Mouse (Mus musculus): ENCODE results near the gene Atm. TPM values are rescaled to one million over a fixed set of nuclear protein-coding genes. Genes with fewer than 3 reads are reported as not detected.

Gene Atm
- total RNA-seq, 1 experiment, result 31.4 TPM

GRCm38 (mm10) chr9:53452038-53452437 is 84.5 kb downstream of the Atm start:
- H3K4me1 ChIP-seq (ENCODE audit: control insufficient read depth in 2 of 2, insufficient read depth in 2 of 2, low read length in 2 of 2, poor library complexity in 1 of 2), result no peaks in the 10 kb centered on the region
- in situ Hi-C loops (cut with MboI; ENCODE audit: low sequenced_read_pairs in 2 of 2, unreplicated experiment in 2 of 2), result no loop called here
- TF ChIP-seq CHD2 (IDR thresholded peaks at IDR 0.05; ENCODE audit: low read depth, low read length), result no peak
- no peak for TF ChIP-seq ZNF384 (IDR thresholded peaks at IDR 0.05; ENCODE audit: low read depth, low read length)
- TF ChIP-seq HCFC1 (IDR thresholded peaks at IDR 0.05; ENCODE audit: borderline replicate concordance, insufficient read depth, low read length), result no peak
- TF ChIP-seq ZC3H11A (IDR thresholded peaks at IDR 0.05; ENCODE audit: borderline replicate concordance, low read depth, low read length), result no peak
- TF ChIP-seq MAFK (IDR thresholded peaks at IDR 0.05; ENCODE audit: insufficient read depth, low read depth, low read length), result no peak
- H3K27ac ChIP-seq (ENCODE audit: insufficient read depth, low read depth, low read length, poor library complexity, severe bottlenecking), result no peak overlapping the region
- peaks cover 10% of the 10 kb centered on the region for H3K36me3 ChIP-seq (ENCODE audit: control insufficient read depth, insufficient read depth, low read length, poor library complexity, severe bottlenecking)
- no peaks in the 10 kb centered on the region for H3K9me3 ChIP-seq (ENCODE audit: control insufficient read depth, insufficient read depth, low read depth, low read length)
- no peak overlapping the region for H3K9ac ChIP-seq (ENCODE audit: insufficient read depth, low read depth, low read length, poor library complexity, severe bottlenecking)
- DNase-seq (ENCODE audit: low read depth, low spot score), result no peak
- H3K4me3 ChIP-seq (ENCODE audit: insufficient read depth in 1 of 2, low read depth in 1 of 2, low read length in 2 of 2, poor library complexity in 1 of 2, severe bottlenecking in 1 of 2), result no peak overlapping the region

- Histone ChIP-seq H3K4me3 (ENCODE audit: insufficient read depth in 1 of 2, low read depth in 1 of 2, low read length in 2 of 2, poor library complexity in 1 of 2, severe bottlenecking in 1 of 2) (no peak overlapping the region), H3K36me3 (ENCODE audit: control insufficient read depth, insufficient read depth, low read length, poor library complexity, severe bottlenecking) (peaks cover 16% of the 10 kb centered on the region), H3K9ac (ENCODE audit: insufficient read depth, low read depth, low read length, poor library complexity, severe bottlenecking) (no peak overlapping the region), H3K27ac (ENCODE audit: insufficient read depth, low read depth, low read length, poor library complexity, severe bottlenecking) (no peak overlapping the region), H3K9me3 (ENCODE audit: control insufficient read depth, insufficient read depth, low read depth, low read length) (no peaks in the 10 kb centered on the region), H3K4me1 (ENCODE audit: control insufficient read depth in 2 of 2, insufficient read depth in 2 of 2, low read length in 2 of 2, poor library complexity in 1 of 2) (no peaks in the 10 kb centered on the region)
- in situ Hi-C loops (cut with MboI; ENCODE audit: low sequenced_read_pairs in 2 of 2, unreplicated experiment in 2 of 2), result no loop called here
- no peak for TF ChIP-seq ZC3H11A (IDR thresholded peaks at IDR 0.05; ENCODE audit: borderline replicate concordance, low read depth, low read length)
- no peak for TF ChIP-seq MAFK (IDR thresholded peaks at IDR 0.05; ENCODE audit: insufficient read depth, low read depth, low read length)
- TF ChIP-seq HCFC1 (IDR thresholded peaks at IDR 0.05; ENCODE audit: borderline replicate concordance, insufficient read depth, low read length), result no peak
- TF ChIP-seq CHD2 (IDR thresholded peaks at IDR 0.05; ENCODE audit: low read depth, low read length), result no peak
- no peak for TF ChIP-seq ZNF384 (IDR thresholded peaks at IDR 0.05; ENCODE audit: low read depth, low read length)
- DNase-seq (ENCODE audit: low read depth, low spot score), result no peak
These were observed 85.9 kb downstream of the Atm start for GRCm38 (mm10) chr9:53450609-53451008.

GRCm38 (mm10) chr9:53435830-53436570 is 100.5 kb downstream of the Atm start:
- in situ Hi-C loops (cut with MboI; ENCODE audit: low sequenced_read_pairs in 2 of 2, unreplicated experiment in 2 of 2), result no loop called here
- H3K4me3 ChIP-seq (ENCODE audit: insufficient read depth in 1 of 2, low read depth in 1 of 2, low read length in 2 of 2, poor library complexity in 1 of 2, severe bottlenecking in 1 of 2), result no peak overlapping the region
- H3K36me3 ChIP-seq (ENCODE audit: control insufficient read depth, insufficient read depth, low read length, poor library complexity, severe bottlenecking), result peaks cover 7% of the 10 kb centered on the region
- no peaks in the 10 kb centered on the region for H3K9me3 ChIP-seq (ENCODE audit: control insufficient read depth, insufficient read depth, low read depth, low read length)
- TF ChIP-seq ZC3H11A (IDR thresholded peaks at IDR 0.05; ENCODE audit: borderline replicate concordance, low read depth, low read length), result no peak
- TF ChIP-seq ZNF384 (IDR thresholded peaks at IDR 0.05; ENCODE audit: low read depth, low read length), result no peak
- no peak for TF ChIP-seq CHD2 (IDR thresholded peaks at IDR 0.05; ENCODE audit: low read depth, low read length)
- no peak for TF ChIP-seq MAFK (IDR thresholded peaks at IDR 0.05; ENCODE audit: insufficient read depth, low read depth, low read length)
- no peak for TF ChIP-seq HCFC1 (IDR thresholded peaks at IDR 0.05; ENCODE audit: borderline replicate concordance, insufficient read depth, low read length)
- DNase-seq (ENCODE audit: low read depth, low spot score), result no peak
- H3K4me1 ChIP-seq (ENCODE audit: control insufficient read depth in 2 of 2, insufficient read depth in 2 of 2, low read length in 2 of 2, poor library complexity in 1 of 2), result no peaks in the 10 kb centered on the region
- no peak overlapping the region for H3K27ac ChIP-seq (ENCODE audit: insufficient read depth, low read depth, low read length, poor library complexity, severe bottlenecking)
- H3K9ac ChIP-seq (ENCODE audit: insufficient read depth, low read depth, low read length, poor library complexity, severe bottlenecking), result no peak overlapping the region

- H3K27ac ChIP-seq (ENCODE audit: insufficient read depth, low read depth, low read length, poor library complexity, severe bottlenecking), result no peak overlapping the region
- no peak overlapping the region for H3K4me3 ChIP-seq (ENCODE audit: insufficient read depth in 1 of 2, low read depth in 1 of 2, low read length in 2 of 2, poor library complexity in 1 of 2, severe bottlenecking in 1 of 2)
- no peaks in the 10 kb centered on the region for H3K36me3 ChIP-seq (ENCODE audit: control insufficient read depth, insufficient read depth, low read length, poor library complexity, severe bottlenecking)
- in situ Hi-C loops (cut with MboI; ENCODE audit: low sequenced_read_pairs in 2 of 2, unreplicated experiment in 2 of 2), result no loop called here
- H3K9ac ChIP-seq (ENCODE audit: insufficient read depth, low read depth, low read length, poor library complexity, severe bottlenecking), result no peak overlapping the region
- no peaks in the 10 kb centered on the region for H3K9me3 ChIP-seq (ENCODE audit: control insufficient read depth, insufficient read depth, low read depth, low read length)
- no peaks in the 10 kb centered on the region for H3K4me1 ChIP-seq (ENCODE audit: control insufficient read depth in 2 of 2, insufficient read depth in 2 of 2, low read length in 2 of 2, poor library complexity in 1 of 2)
- DNase-seq (ENCODE audit: low read depth, low spot score), result no peak
- no peak for TF ChIP-seq ZC3H11A (IDR thresholded peaks at IDR 0.05; ENCODE audit: borderline replicate concordance, low read depth, low read length)
- no peak for TF ChIP-seq HCFC1 (IDR thresholded peaks at IDR 0.05; ENCODE audit: borderline replicate concordance, insufficient read depth, low read length)
- no peak for TF ChIP-seq MAFK (IDR thresholded peaks at IDR 0.05; ENCODE audit: insufficient read depth, low read depth, low read length)
- no peak for TF ChIP-seq ZNF384 (IDR thresholded peaks at IDR 0.05; ENCODE audit: low read depth, low read length)
- no peak for TF ChIP-seq CHD2 (IDR thresholded peaks at IDR 0.05; ENCODE audit: low read depth, low read length)
These were observed 108.9 kb downstream of the Atm start for GRCm38 (mm10) chr9:53427638-53428037.

Data from ES-E14 (cell line).